Mouse (Mus musculus) brown adipose tissue, adult 24 weeks (tissue): ENCODE data around the gene Pgap1. TPM values are rescaled to one million over a fixed set of nuclear protein-coding genes. Genes with fewer than 3 reads are reported as not detected.

Experiments used
- H3K27ac ChIP-seq: fragments of 200-500 bp; replicated peaks from 2 replicates; pipeline ENCODE4 v1.5.1; 2012; ENCODE audit warnings: low read depth, mild to moderate bottlenecking, low read length
- H3K4me1 ChIP-seq: fragments of 200-500 bp; 2 replicates; pipeline ENCODE4 v1.6.1; 2012; ENCODE audit warnings: low read length, mixed read lengths; ENCODE audit not compliant: control insufficient read depth, insufficient read depth, insufficient read length
- H3K4me3 ChIP-seq: fragments of 200-500 bp; 2 replicates; pipeline ENCODE4 v1.5.1; 2012; ENCODE audit warnings: low read depth, mild to moderate bottlenecking, low read length, moderate library complexity; ENCODE audit not compliant: insufficient read depth
- polyA plus RNA-seq: library from polyadenylated mRNA; stranded (reverse); fragments of >200 nt; gene quantifications from 2 replicates; pipeline ENCODE4 v1.2.4, GENCODE M21; 2012; ENCODE audit not compliant: missing spikeins, insufficient read depth, insufficient read length

Pgap1 gene
- polyA plus RNA-seq, 1 experiment, result 1.3 TPM

- Histone ChIP-seq H3K4me1 (no peaks in the 10 kb centered on the region), H3K27ac (no peak overlapping the region), H3K4me3 (no peak overlapping the region)
Measured at GRCm38 (mm10) chr1:54555364-54556140, 1.9 kb downstream of the Pgap1 start.

GRCm38 (mm10) chr1:54552621-54553020, 4.9 kb downstream of the Pgap1 start:
- H3K4me1 ChIP-seq, result no peaks in the 10 kb centered on the region
- no peak overlapping the region for H3K27ac ChIP-seq
- no peak overlapping the region for H3K4me3 ChIP-seq

GRCm38 (mm10) chr1:54545200-54545599, 12.3 kb downstream of the Pgap1 start:
- no peak overlapping the region for H3K27ac ChIP-seq
- H3K4me3 ChIP-seq, result no peak overlapping the region
- no peaks in the 10 kb centered on the region for H3K4me1 ChIP-seq

- no peaks in the 10 kb centered on the region for H3K4me1 ChIP-seq
- no peak overlapping the region for H3K4me3 ChIP-seq
- H3K27ac ChIP-seq, result no peak overlapping the region
Measured at GRCm38 (mm10) chr1:54542920-54543319, 14.6 kb downstream of the Pgap1 start.

GRCm38 (mm10) chr1:54531170-54531569, 26.3 kb downstream of the Pgap1 start:
- H3K4me1 ChIP-seq, result no peaks in the 10 kb centered on the region
- H3K4me3 ChIP-seq, result no peak overlapping the region
- H3K27ac ChIP-seq, result no peak overlapping the region

- H3K4me3 ChIP-seq, result no peak overlapping the region
- H3K27ac ChIP-seq, result no peak overlapping the region
- no peaks in the 10 kb centered on the region for H3K4me1 ChIP-seq
Measured at GRCm38 (mm10) chr1:54523717-54524116, 33.8 kb downstream of the Pgap1 start.

GRCm38 (mm10) chr1:54520062-54520577, 37.4 kb downstream of the Pgap1 start:
- Histone ChIP-seq H3K27ac (no peak overlapping the region), H3K4me3 (no peak overlapping the region), H3K4me1 (no peaks in the 10 kb centered on the region)

GRCm38 (mm10) chr1:54513836-54514235, 43.6 kb downstream of the Pgap1 start:
- H3K4me1 ChIP-seq, result no peaks in the 10 kb centered on the region
- H3K4me3 ChIP-seq, result no peak overlapping the region
- no peak overlapping the region for H3K27ac ChIP-seq

GRCm38 (mm10) chr1:54498496-54498895, 59.0 kb downstream of the Pgap1 start:
- H3K27ac ChIP-seq, result no peak overlapping the region
- H3K4me1 ChIP-seq, result no peaks in the 10 kb centered on the region
- H3K4me3 ChIP-seq, result no peak overlapping the region

- Histone ChIP-seq H3K4me1 (no peaks in the 10 kb centered on the region), H3K4me3 (no peak overlapping the region), H3K27ac (no peak overlapping the region)
Measured at GRCm38 (mm10) chr1:54496254-54496653, 61.2 kb downstream of the Pgap1 start.

GRCm38 (mm10) chr1:54493496-54493895, 64.0 kb downstream of the Pgap1 start:
- Histone ChIP-seq H3K27ac (no peak overlapping the region), H3K4me1 (no peaks in the 10 kb centered on the region), H3K4me3 (no peak overlapping the region)

- Histone ChIP-seq H3K27ac (no peak overlapping the region), H3K4me3 (no peak overlapping the region), H3K4me1 (no peaks in the 10 kb centered on the region)
Measured at GRCm38 (mm10) chr1:54492435-54492841, 65.0 kb downstream of the Pgap1 start.

- H3K27ac ChIP-seq, result no peak overlapping the region
- H3K4me3 ChIP-seq, result no peak overlapping the region
- H3K4me1 ChIP-seq, result no peaks in the 10 kb centered on the region
Measured at GRCm38 (mm10) chr1:54484744-54485420, 72.6 kb downstream of the Pgap1 start.

GRCm38 (mm10) chr1:54480491-54480890, 77.0 kb downstream of the Pgap1 start:
- no peak overlapping the region for H3K27ac ChIP-seq
- no peak overlapping the region for H3K4me3 ChIP-seq
- no peaks in the 10 kb centered on the region for H3K4me1 ChIP-seq

GRCm38 (mm10) chr1:54468662-54469061, 88.8 kb downstream of the Pgap1 start:
- Histone ChIP-seq H3K4me1 (no peaks in the 10 kb centered on the region), H3K27ac (no peak overlapping the region), H3K4me3 (no peak overlapping the region)

- Histone ChIP-seq H3K27ac (no peak overlapping the region), H3K4me3 (no peak overlapping the region), H3K4me1 (no peaks in the 10 kb centered on the region)
Measured at GRCm38 (mm10) chr1:54467366-54467765, 90.1 kb downstream of the Pgap1 start.
